Mouse (Mus musculus): ENCODE measurements around the gene Chpf2.

- no peak for TF ChIP-seq CTCF (IDR thresholded peaks at IDR 0.05; ENCODE audit: control insufficient read depth, insufficient read depth, low read length)
- no peak; the same call in 1 of the 2 replicates for TF ChIP-seq POLR2A (IDR thresholded peaks at IDR 0.05; ENCODE audit: borderline replicate concordance, control insufficient read depth, low read depth, low read length)
These were observed 6.1 kb downstream of the Chpf2 start for GRCm38 (mm10) chr5:24592471-24593160.

Measured in bone marrow, adult 2 months (tissue).